Mouse (Mus musculus) C2C12 (cell line): Measurements from ENCODE around the gene Grhpr. TPM values are rescaled to one million over a fixed set of nuclear protein-coding genes. Genes with fewer than 3 reads are reported as not detected.
"Not testable (repeated sequence)": the region's sequence is repeated elsewhere in the genome, so short reads cannot be mapped to it uniquely, and the experiment has no call there.

Source experiments
- H3K27me3 ChIP-seq: one replicate; pipeline ENCODE4 v1.6.1; 2011; ENCODE audit not compliant: control insufficient read depth, insufficient read depth, insufficient read length
- H3K36me3 ChIP-seq: one replicate; pipeline ENCODE4 v1.6.1; 2011; ENCODE audit not compliant: control insufficient read depth, insufficient read depth
- H3K4me3 ChIP-seq: one replicate; pipeline ENCODE4 v1.5.1; 2011; ENCODE audit warnings: mild to moderate bottlenecking, control low read depth; ENCODE audit not compliant: poor library complexity, insufficient read depth, severe bottlenecking
- H3K79me2 ChIP-seq: one replicate; pipeline ENCODE4 v1.6.1; 2011; ENCODE audit not compliant: control insufficient read depth, insufficient read depth
- H3K79me3 ChIP-seq: one replicate; pipeline ENCODE4 v1.6.1; 2011; ENCODE audit warnings: low read depth, control low read depth
- H3ac ChIP-seq: one replicate; pipeline ENCODE3; 2011; ENCODE audit warnings: low read depth; ENCODE audit not compliant: control insufficient read depth, insufficient read length
- CEBPB ChIP-seq: IDR thresholded peaks from one replicate; pipeline ENCODE4 v1.6.1; 2011; ENCODE audit warnings: low read depth, mild to moderate bottlenecking, control low read depth, moderate library complexity
- CTCF ChIP-seq: IDR thresholded peaks from one replicate; pipeline ENCODE4 v1.5.1; 2011; ENCODE audit not compliant: control insufficient read depth, insufficient read depth, insufficient read length
- FOSL1 ChIP-seq: IDR thresholded peaks from one replicate; pipeline ENCODE4 v1.8.0; 2011; ENCODE audit warnings: mild to moderate bottlenecking, low read length; ENCODE audit not compliant: poor library complexity, insufficient read depth, severe bottlenecking
- MAX ChIP-seq: IDR thresholded peaks from one replicate; pipeline ENCODE4 v1.6.1; 2011; ENCODE audit warnings: mild to moderate bottlenecking, control low read depth
- MYOD1 ChIP-seq: IDR thresholded peaks from one replicate; pipeline ENCODE4 v1.6.1; 2011; ENCODE audit warnings: low read depth; ENCODE audit not compliant: control insufficient read depth, insufficient read length
- MYOG ChIP-seq: IDR thresholded peaks from one replicate; pipeline ENCODE4 v1.6.1; 2011; ENCODE audit not compliant: control insufficient read depth, insufficient read length; ENCODE audit errors: extremely low read depth
- USF1 ChIP-seq: IDR thresholded peaks from one replicate; pipeline ENCODE4 v1.6.1; 2011; ENCODE audit warnings: low read depth, mild to moderate bottlenecking, control low read depth, moderate library complexity
- polyA plus RNA-seq: library from polyadenylated mRNA; unstranded; fragments of >200 nt; fragmentation: generic; extraction: Trizol; gene quantifications from one replicate; pipeline ENCODE4 v1.2.1, GENCODE M21; 2012; ENCODE audit warnings: missing spikeins

Gene Grhpr
- polyA plus RNA-seq, 1 experiment = 24.0 TPM

GRCm38 (mm10) chr4:45032586-45032985 is 51.4 kb downstream of the Grhpr start:
- Histone ChIP-seq H3K4me3 (no peak overlapping the region), H3K27me3 (no peaks in the 10 kb centered on the region), H3K79me3 (no peaks in the 10 kb centered on the region), H3K79me2 (no peaks in the 10 kb centered on the region), H3K36me3 (peaks cover 14% of the 10 kb centered on the region), H3ac (no peak overlapping the region)
- TF ChIP-seq FOSL1 (no peak), MAX (no peak)

- peaks cover 14% of the 10 kb centered on the region for H3K36me3 ChIP-seq
- no peak overlapping the region for H3K4me3 ChIP-seq
These were observed 53.8 kb downstream of the Grhpr start for GRCm38 (mm10) chr4:45034693-45035628.

GRCm38 (mm10) chr4:45036048-45036447 is 54.9 kb downstream of the Grhpr start:
- Histone ChIP-seq H3K79me3 (no peaks in the 10 kb centered on the region), H3K4me3 (no peak overlapping the region), H3K27me3 (no peaks in the 10 kb centered on the region), H3K79me2 (no peaks in the 10 kb centered on the region), H3K36me3 (peaks cover 14% of the 10 kb centered on the region), H3ac (no peak overlapping the region)
- TF ChIP-seq MAX = no peak
- no peak for TF ChIP-seq USF1
- no peak for TF ChIP-seq MYOG
- TF ChIP-seq MYOD1 = no peak
- TF ChIP-seq CTCF = no peak
- no peak for TF ChIP-seq FOSL1

More at GRCm38 (mm10) chr4:45034693-45035628, 53.8 kb downstream of the Grhpr start:
- Histone ChIP-seq H3K79me2 (no peaks in the 10 kb centered on the region), H3ac (no peak overlapping the region), H3K27me3 (no peaks in the 10 kb centered on the region), H3K79me3 (no peaks in the 10 kb centered on the region)
- TF ChIP-seq USF1 (no peak), CEBPB (no peak), MYOG (no peak), MYOD1 (no peak), CTCF (no peak), MAX (no peak), FOSL1 (no peak)

GRCm38 (mm10) chr4:45036571-45036970 is 55.4 kb downstream of the Grhpr start:
- no peak overlapping the region for H3ac ChIP-seq
- TF ChIP-seq MYOG (no peak), MAX (no peak), CTCF (no peak), FOSL1 (no peak), CEBPB (no peak), USF1 (no peak), MYOD1 (no peak)
- H3K36me3 ChIP-seq = peaks cover 14% of the 10 kb centered on the region
- no peaks in the 10 kb centered on the region for H3K27me3 ChIP-seq
- no peak overlapping the region for H3K4me3 ChIP-seq
- no peaks in the 10 kb centered on the region for H3K79me3 ChIP-seq
- no peaks in the 10 kb centered on the region for H3K79me2 ChIP-seq

GRCm38 (mm10) chr4:45037455-45038410 is 56.5 kb downstream of the Grhpr start:
- H3ac ChIP-seq = no peak overlapping the region
- H3K79me3 ChIP-seq = no peaks in the 10 kb centered on the region
- TF ChIP-seq CEBPB (no peak), USF1 (no peak)
- H3K36me3 ChIP-seq = peaks cover 4% of the 10 kb centered on the region
- H3K4me3 ChIP-seq = no peak overlapping the region
- H3K27me3 ChIP-seq = no peaks in the 10 kb centered on the region
- no peaks in the 10 kb centered on the region for H3K79me2 ChIP-seq

GRCm38 (mm10) chr4:45038879-45039278 is 57.7 kb downstream of the Grhpr start:
- H3ac ChIP-seq, H3K4me3 ChIP-seq, H3K79me3 ChIP-seq, H3K79me2 ChIP-seq, H3K36me3 ChIP-seq, H3K27me3 ChIP-seq: not testable (repeated sequence)

GRCm38 (mm10) chr4:45039546-45039945 is 58.4 kb downstream of the Grhpr start:
- H3K79me2 ChIP-seq, H3K27me3 ChIP-seq, H3K36me3 ChIP-seq, H3ac ChIP-seq, H3K4me3 ChIP-seq, H3K79me3 ChIP-seq: not testable (repeated sequence)
